Mouse (Mus musculus) ES-E14 (cell line): ENCODE data around the gene Gm29666.

Experiments used
- CHD2 ChIP-seq: IDR thresholded peaks from 2 replicates; pipeline ENCODE4 v1.6.1; 2014; ENCODE audit warnings: mild to moderate bottlenecking, low read depth, low read length, inconsistent platforms
- ZNF384 ChIP-seq: IDR thresholded peaks from 2 replicates; pipeline ENCODE4 v1.6.1; 2012; ENCODE audit warnings: low read depth, low read length, inconsistent platforms

GRCm38 (mm10) chr15:84968534-84968933 lies 48.7 kb upstream of the Gm29666 start:
- TF ChIP-seq ZNF384 (no peak), CHD2 (no peak)
